Mouse (Mus musculus) brain, adult 10 weeks (tissue): ENCODE results near the gene Mtg1. TPM values are rescaled to one million over a fixed set of nuclear protein-coding genes. Genes with fewer than 3 reads are reported as not detected.

ENCODE experiments used
- polyA plus RNA-seq: library from polyadenylated mRNA; stranded (reverse); fragments of 350-450 nt; fragmentation: Illumina TruSeq; extraction: RNeasy Lipid Tissue Mini Kit (QIAGEN cat#74804); gene quantifications from one replicate; pipeline ENCODE4 v1.2.3, GENCODE M21; 2015; ENCODE audit warnings: low read depth, low replicate concordance

Gene Mtg1
- polyA plus RNA-seq = 28.6 TPM

DNA sequence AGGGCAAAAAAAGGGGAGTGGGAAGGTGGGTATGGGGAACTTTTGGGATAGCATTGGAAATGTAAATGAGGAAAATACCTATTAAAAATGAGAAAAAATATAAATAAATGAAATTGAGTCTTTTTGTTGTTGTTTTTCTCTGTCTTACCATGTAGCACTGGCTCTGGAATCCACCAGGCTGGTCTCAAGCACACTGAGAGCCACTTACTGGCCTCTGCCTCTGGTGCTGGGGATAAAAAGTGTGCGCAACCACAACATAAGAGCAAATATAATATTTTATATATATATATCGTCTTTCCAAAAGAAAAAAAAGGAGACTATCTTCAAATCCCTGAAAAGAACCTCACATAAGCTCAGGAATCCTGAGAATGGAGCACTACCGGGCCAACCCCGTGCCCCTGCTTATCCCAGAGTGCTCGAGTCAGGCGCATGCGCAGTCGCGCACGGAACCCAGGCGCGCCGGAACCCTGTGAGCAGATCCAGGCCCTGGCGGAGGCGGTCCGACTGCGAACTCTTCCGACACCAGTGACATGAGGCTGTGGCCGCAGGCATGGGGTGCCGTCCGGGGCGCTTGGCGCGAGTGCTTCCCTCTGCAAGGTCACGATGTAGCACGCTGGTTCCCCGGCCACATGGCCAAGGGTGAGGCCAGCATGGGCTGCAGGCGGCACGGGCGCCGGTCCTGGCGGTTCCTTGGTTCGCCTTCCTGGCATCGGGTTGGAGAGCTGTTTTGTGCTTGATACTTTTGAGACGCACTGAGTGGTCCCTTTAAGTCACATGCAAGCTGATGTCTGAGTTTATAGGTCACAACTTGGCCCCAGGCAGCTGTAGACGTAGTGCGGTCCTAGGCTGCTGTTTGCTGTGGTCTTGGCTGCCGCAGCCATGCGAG lies at the start of gene Mtg1:
Gene Mtg1, plus strand, starts transcription at position 430 of the 886 bp plus-strand sequence.

DNA sequence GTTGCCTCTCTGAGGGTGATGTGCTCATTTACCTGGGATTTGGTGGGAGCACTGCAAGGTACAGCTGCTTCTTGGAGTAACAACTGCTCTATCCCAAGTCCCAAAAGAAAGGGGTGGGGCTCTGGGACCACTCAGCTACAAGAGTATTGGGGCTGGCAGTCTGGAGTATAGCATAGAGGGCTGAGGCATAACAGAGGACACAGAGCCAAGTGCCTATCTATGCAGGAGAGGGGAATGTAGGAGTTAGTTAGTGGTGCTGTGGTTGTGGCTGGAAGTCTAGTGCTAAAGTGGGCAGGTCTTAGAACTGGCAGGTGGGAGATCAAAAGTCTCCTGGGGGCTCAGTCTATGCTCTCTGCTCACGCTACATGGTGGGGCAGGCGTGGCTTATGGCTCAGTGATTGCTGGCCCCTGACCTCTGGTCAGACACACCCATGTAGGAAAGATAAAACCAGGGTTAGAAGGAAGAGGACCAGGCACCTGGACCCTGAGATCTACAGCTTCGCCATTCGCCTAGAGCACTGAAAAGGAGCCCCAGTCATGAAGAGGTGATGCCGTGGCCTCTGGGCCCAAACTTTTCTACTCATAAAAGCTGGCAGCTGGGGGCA lies 44.3 kb upstream of the Mtg1 start, which contains the start of gene Prap1:
Gene Prap1, plus strand, starts transcription at position 472 of the 605 bp plus-strand sequence.

DNA sequence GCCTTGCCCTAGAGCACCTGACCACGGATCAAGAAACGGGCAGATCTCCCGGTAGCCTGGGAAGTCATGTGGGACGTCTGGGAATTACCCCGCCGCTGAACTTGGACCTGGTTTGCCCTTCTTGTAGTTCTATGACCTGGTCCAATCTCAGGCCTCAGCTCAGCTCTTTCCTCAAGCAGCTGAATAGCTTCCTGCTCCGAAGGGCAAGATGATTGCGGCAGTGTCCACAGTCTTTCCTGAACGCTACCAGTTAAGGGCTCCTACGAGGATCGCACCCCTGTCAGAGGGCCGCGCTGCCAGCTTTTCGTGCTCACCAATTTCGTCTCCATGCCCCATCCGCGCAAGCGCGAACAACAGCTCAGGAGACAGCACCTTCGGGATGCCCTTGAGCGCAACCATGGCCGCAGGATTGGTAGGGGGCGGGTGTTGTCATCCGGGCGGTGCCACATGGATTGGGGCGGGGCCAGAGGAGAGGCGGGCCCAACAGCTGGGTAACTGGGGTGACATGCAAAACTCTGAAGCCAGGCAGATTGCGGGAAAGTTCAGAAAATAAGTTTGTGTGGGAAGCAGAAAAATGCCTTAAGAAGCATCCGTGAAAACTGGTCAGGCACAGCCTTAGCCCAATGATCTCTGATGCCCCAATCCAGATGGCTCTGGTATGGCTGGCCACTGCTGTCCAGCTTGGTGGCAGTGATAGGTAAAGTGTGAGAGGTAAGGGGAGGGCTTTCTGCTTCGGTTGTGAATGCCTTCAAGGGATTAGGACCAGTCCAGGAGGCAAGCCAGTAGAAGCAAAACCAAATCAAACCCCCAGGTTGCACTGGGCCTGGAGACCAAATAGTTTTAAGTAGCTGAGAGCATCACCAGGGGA lies 35.1 kb upstream of the Mtg1 start, which contains the start of gene Fuom:
Gene Fuom, minus strand, starts transcription at position 449 of the 868 bp plus-strand sequence.

DNA sequence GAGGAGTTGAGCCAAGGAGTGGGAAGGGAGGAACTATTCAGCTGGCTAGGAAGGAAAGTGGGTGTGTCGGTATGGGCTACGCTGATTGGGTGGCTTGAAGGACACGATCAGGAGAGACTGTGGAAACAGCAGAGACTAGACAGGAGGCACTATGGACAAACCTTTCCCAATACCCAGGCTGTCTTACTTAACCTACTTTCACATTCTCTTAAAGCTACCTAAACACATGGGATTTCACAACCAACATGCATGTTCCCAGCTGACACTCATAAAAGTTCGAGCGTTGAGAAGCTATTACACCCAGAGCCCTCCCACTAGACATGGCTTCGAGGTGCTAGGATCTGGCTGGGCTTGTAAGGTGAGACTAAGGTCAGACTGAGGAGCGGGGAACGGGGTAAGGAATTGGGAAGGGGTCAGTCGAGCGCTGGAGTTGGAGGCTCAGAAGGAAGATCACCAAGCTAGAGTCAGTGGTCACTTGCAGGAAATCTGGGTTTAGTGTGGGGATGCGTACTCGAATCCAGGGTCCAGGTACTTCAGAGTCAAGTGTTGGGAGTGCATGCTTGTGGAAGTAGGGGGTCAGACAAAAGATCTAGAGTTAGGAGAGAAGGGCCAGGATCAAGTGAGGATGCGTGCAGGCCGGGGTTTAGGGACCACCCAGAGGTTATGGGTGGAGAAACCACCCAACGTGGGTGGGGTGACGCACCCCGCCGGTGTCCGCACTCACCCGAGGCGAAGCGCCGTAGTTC lies 21.6 kb upstream of the Mtg1 start, which contains the start of gene Paox:
Gene Paox, plus strand, starts transcription at position 217 of the 746 bp plus-strand sequence.

DNA sequence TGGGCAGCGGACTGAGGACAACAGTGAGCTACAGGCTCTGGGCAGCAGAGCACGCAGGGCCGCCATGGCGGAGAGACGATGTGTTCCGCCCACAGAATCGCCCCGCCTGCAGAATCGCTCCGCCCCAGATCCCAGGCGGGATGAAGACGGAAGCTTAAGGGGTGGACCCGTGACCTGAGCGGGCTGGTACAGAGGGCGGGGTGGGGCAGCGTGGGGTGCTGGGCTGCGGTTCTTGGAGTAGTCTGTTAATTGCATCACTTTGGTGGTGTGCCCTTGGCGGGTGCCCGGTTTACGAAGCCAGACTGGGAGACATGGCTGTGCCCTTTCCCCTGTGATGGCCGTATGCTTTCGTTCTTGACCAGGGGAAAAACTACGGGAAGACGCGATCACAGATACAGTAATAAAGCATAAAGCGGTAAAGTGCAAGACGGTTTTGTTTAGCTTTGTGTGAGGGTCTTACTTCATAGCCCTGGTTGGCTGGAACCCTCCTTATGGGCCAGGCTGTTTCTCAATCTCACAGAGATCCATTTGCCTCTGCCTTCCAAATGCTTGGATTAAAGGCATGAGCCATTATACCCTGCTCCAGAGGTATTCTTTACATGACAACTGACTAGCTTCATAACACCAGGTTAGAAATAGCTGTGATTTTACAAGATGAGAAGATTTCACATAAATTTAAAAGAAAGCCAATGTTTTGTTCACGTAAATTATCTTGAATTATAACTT lies 20.9 kb upstream of the Mtg1 start, which contains the start of gene Echs1:
Gene Echs1, minus strand, starts transcription at position 148 of the 726 bp plus-strand sequence.

DNA sequence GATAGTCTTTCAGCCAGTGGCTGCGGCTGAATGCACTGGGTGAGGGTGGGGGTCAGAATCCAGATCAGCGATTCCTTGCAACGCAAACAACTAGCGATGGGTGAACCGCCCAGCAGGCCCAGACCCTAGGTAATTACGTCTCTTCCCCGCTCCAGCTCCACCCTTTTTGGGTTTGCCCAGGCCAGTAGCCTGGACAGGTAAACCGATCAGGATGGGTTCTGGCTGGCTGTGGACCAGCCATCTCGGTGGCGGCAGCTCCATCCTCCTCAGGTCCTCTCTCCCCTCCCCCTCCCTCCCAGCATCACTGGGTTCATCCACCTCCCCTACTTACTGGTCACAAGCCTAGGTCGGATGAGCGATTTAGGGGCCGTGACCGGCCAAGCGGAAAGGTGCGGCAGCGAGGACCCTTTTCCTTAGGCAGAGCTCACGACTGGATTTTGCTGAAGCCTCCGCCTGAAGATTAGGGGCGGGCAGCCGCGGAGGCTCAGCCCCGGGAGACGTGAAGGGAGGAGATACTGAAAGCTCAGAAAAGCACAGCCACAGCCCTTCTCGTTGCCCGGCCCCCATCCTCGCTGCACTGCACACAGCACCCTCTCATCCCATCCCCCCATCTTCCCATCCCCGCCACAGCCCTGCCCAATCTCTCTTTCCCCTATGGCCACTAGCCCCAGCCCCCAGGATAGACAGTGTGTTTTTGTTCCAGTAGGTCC lies 17.0 kb downstream of the Mtg1 start, which contains the start of gene Sprn:
Gene Sprn, minus strand, starts transcription at position 660 of the 710 bp plus-strand sequence.

DNA sequence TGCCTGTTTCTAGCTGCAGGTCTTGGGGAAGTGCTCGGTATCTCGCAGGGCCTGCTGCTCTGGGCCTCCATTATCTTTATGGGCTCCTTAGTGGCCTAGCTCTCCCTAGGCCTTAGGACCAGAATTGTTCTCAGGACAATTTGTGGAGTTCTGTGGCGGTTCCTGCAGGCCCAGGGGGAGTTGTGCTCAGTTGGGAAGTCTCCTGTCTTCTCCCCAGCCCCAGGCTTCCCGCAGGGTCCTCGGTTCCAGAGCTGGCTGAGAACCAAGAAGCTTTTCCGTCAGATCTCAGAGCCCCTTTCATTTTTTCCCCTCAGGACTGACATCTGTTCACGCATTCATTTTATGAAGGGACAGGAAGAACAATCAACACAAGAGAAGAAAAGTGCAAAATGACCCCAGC lies 27.3 kb downstream of the Mtg1 start, which contains the start of gene Olfr522:
Gene Olfr522, minus strand, starts transcription at position 101 of the 400 bp plus-strand sequence.

DNA sequence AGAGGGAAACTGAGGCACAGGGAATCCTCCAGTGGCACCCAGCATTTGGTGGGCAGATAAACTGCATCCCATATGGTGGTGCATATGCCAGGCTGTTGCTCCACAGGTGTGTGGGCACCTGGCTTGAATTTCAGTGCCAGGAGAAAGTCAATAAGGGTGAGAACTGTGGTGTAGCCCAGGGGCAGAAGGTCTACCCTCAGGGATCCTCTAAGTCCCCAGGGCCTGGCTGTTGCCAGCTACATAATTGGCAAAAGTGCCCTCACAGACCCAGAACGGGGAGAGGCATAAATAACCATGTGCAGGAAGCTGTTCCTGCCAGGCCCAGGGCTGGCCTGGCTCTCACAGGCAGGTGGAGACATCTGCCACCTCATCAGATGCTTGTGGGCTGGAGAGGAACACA lies 35.6 kb downstream of the Mtg1 start, which contains the start of gene Olfr523:
Gene Olfr523, plus strand, starts transcription at position 282 of the 400 bp plus-strand sequence.

Other genes with a start within 250 kb of the Mtg1 start
- gene Kndc1, start 242.9 kb upstream of the Mtg1 start, polyA plus RNA-seq = 51.5 TPM
- gene Utf1, start 193.8 kb upstream of the Mtg1 start, polyA plus RNA-seq = not detected
- 0.48 TPM for gene 6430531B16Rik, start 158.8 kb upstream of the Mtg1 start, polyA plus RNA-seq
- gene Adam8, start 145.0 kb upstream of the Mtg1 start, polyA plus RNA-seq = 3.3 TPM
- gene Zfp511, start 101.2 kb upstream of the Mtg1 start, polyA plus RNA-seq = 33.5 TPM
- 29.0 TPM for gene Tubgcp2, start 100.9 kb upstream of the Mtg1 start, polyA plus RNA-seq
- not detected for gene Msx3, start 88.5 kb upstream of the Mtg1 start, polyA plus RNA-seq
- 302 TPM for gene Caly, start 55.0 kb upstream of the Mtg1 start, polyA plus RNA-seq
- not detected for gene Prap1, start 44.2 kb upstream of the Mtg1 start, polyA plus RNA-seq
- 83.3 TPM for gene Fuom, start 35.1 kb upstream of the Mtg1 start, polyA plus RNA-seq
- gene Paox, start 21.8 kb upstream of the Mtg1 start, polyA plus RNA-seq = 7.1 TPM
- gene Echs1, start 21.1 kb upstream of the Mtg1 start, polyA plus RNA-seq = 90.6 TPM
- gene Sprn, start 17.3 kb downstream of the Mtg1 start, polyA plus RNA-seq = 96.6 TPM
- gene Olfr522, start 27.2 kb downstream of the Mtg1 start, polyA plus RNA-seq = not detected
- gene Olfr523, start 35.7 kb downstream of the Mtg1 start, polyA plus RNA-seq = not detected
- not detected for gene Olfr524, start 68.4 kb downstream of the Mtg1 start, polyA plus RNA-seq
- not detected for gene Cd163l1, start 80.7 kb downstream of the Mtg1 start, polyA plus RNA-seq
- gene 5830411N06Rik, start 109.7 kb downstream of the Mtg1 start, polyA plus RNA-seq = not detected
- not detected for gene Olfr525, start 183.3 kb downstream of the Mtg1 start, polyA plus RNA-seq
- gene Olfr527, start 196.5 kb downstream of the Mtg1 start, polyA plus RNA-seq = not detected
- gene Olfr60, start 224.1 kb downstream of the Mtg1 start, polyA plus RNA-seq = not detected
- not detected for gene Olfr530, start 238.8 kb downstream of the Mtg1 start, polyA plus RNA-seq